Mouse (Mus musculus) lung, adult 2 months (tissue): ENCODE results near the gene Tmigd3.

Experiments
- CTCF ChIP-seq: fragments of 200-500 bp; IDR thresholded peaks from 2 replicates; pipeline ENCODE4 v1.5.1; 2011; ENCODE audit warnings: mild to moderate bottlenecking, low read length, control low read depth; ENCODE audit not compliant: insufficient read depth
- POLR2A ChIP-seq: fragments of 200-500 bp; IDR thresholded peaks from 2 replicates; pipeline ENCODE4 v1.6.1; 2011; ENCODE audit warnings: low read depth, mild to moderate bottlenecking, control low read depth, low read length, borderline replicate concordance; ENCODE audit errors: extremely low read depth

GRCm38 (mm10) chr3:105913839-105914681 is 43.4 kb downstream of the Tmigd3 start:
- TF ChIP-seq CTCF, result no peak
- no peak for TF ChIP-seq POLR2A
